ENCODE assay signal across 25 mouse cellular contexts in the genomic region with DNA sequence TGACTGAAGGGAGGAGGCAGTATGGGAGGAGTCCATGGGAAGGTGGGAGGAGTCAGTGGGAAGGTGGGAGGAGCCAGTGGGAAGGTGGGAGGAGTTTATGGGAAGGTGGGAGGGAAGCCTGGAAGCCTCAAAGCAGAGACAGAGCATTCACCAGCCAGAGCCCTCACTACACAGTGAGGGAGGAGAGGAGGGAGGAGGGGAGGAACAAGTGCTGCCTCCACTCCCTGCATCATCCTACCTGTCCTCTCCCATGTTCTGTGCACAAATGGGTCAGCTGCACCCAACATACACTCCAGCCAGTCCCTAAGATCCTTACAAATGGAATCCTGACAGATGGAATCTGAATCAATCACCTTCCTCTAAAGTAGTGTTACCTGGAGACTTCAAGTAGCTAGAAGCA. TPM values are rescaled to one million over a fixed set of nuclear protein-coding genes. Genes with fewer than 3 reads are reported as not detected.
DNase-seq lines count a peak whose midpoint lies in the region; ATAC-seq and TF ChIP-seq lines count a peak whose summit lies in the region.
"Not testable (repeated sequence)": the region's sequence is repeated elsewhere in the genome, so short reads cannot be mapped to it uniquely, and the experiment has no call there.
"Had no signal": no experiment of that assay in that cellular context is flagged by ENCODE, and none has a peak within 500 bp of the region (broad histone marks: within the 10 kb centered on the region; RNA-seq: fewer than 3 reads in every experiment).

No protein-coding gene starts in this region.

- H3K27me3 ChIP-seq in heart, embryonic 15.5 days; hindbrain, postnatal 0 days (ENCODE audit: insufficient read depth, low read length); intestine, embryonic 16.5 days (replicated peaks; ENCODE audit: control insufficient read depth, insufficient read depth, low read length); liver, embryonic 16.5 days (ENCODE audit: control insufficient read depth, insufficient read depth, low read depth, low read length); midbrain, embryonic 11.5 days (ENCODE audit: control insufficient read depth, insufficient read depth, low read length); midbrain, embryonic 16.5 days (ENCODE audit: control insufficient read depth, insufficient read depth, low read depth, low read length): not testable (repeated sequence)

- not testable (repeated sequence) for H3K4me2 ChIP-seq in heart, embryonic 15.5 days; hindbrain, postnatal 0 days (ENCODE audit: low read depth, low read length); intestine, embryonic 16.5 days (ENCODE audit: low read depth, low read length); liver, embryonic 16.5 days (ENCODE audit: low read depth, low read length); midbrain, embryonic 11.5 days; midbrain, embryonic 16.5 days (ENCODE audit: low read length)

- H3K27ac ChIP-seq in heart, embryonic 15.5 days; hindbrain, postnatal 0 days; intestine, embryonic 16.5 days (ENCODE audit: low read length); liver, embryonic 16.5 days (ENCODE audit: low read length); midbrain, embryonic 11.5 days (ENCODE audit: low read depth, low read length); midbrain, embryonic 16.5 days (ENCODE audit: low read length): not testable (repeated sequence)

- DNase-seq in hindbrain, postnatal 0 days (ENCODE audit: low spot score); midbrain, embryonic 11.5 days (ENCODE audit: low spot score, missing footprints): not testable (repeated sequence)

- H3K4me1 ChIP-seq in heart, embryonic 15.5 days (replicated peaks); hindbrain, postnatal 0 days (ENCODE audit: insufficient read depth, low read length); intestine, embryonic 16.5 days (ENCODE audit: control insufficient read depth, insufficient read depth, low read length); liver, embryonic 16.5 days (ENCODE audit: control insufficient read depth, low read depth, low read length); midbrain, embryonic 11.5 days (ENCODE audit: control insufficient read depth, insufficient read depth, low read length); midbrain, embryonic 16.5 days (ENCODE audit: control insufficient read depth, insufficient read depth, low read length): not testable (repeated sequence)

- peak; percentile 32; the same call in 1 of the 2 replicates for ATAC-seq in erythroid progenitor cell, adult 5-6 weeks (replicated peaks; ENCODE audit: low FRiP score, poor library complexity, severe bottlenecking)
- 0 out of 2 replicates have a peak, but pooled peaks have one; percentile 10 for ATAC-seq in heart, embryonic 15.5 days (replicated peaks; ENCODE audit: insufficient number of reproducible peaks, insufficient read depth, low FRiP score, low read depth)
- peak; percentile 36; the same call in 1 of the 2 replicates for ATAC-seq in hindbrain, postnatal 0 days
- 0 out of 2 replicates have a peak, but pooled peaks have one; percentile 36 for ATAC-seq in intestine, embryonic 16.5 days
- 0 out of 2 replicates have a peak, but pooled peaks have one; percentile 26 for ATAC-seq in liver, embryonic 16.5 days (ENCODE audit: low read depth)
- peak; percentile 41; the same call in 1 of the 2 replicates for ATAC-seq in midbrain, embryonic 11.5 days (ENCODE audit: low FRiP score)
- peak; percentile 46 for ATAC-seq in midbrain, embryonic 16.5 days

- not testable (repeated sequence) for H3K4me3 ChIP-seq in heart, embryonic 15.5 days; hindbrain, postnatal 0 days (ENCODE audit: low read length); intestine, embryonic 16.5 days (ENCODE audit: low read length); liver, embryonic 16.5 days (ENCODE audit: low read depth, low read length); midbrain, embryonic 11.5 days (ENCODE audit: low read depth, low read length); midbrain, embryonic 16.5 days (ENCODE audit: low read depth, low read length)

- not testable (repeated sequence) for H3K9ac ChIP-seq in heart, embryonic 15.5 days; hindbrain, postnatal 0 days (replicated peaks; ENCODE audit: low read length); intestine, embryonic 16.5 days (ENCODE audit: low read depth, low read length); liver, embryonic 16.5 days (ENCODE audit: low read depth, low read length); midbrain, embryonic 11.5 days (ENCODE audit: low read length); midbrain, embryonic 16.5 days (ENCODE audit: low read depth, low read length)

- H3K9me3 ChIP-seq in heart, embryonic 15.5 days (replicated peaks); hindbrain, postnatal 0 days (ENCODE audit: low read length); intestine, embryonic 16.5 days (ENCODE audit: control insufficient read depth, low read length); liver, embryonic 16.5 days (replicated peaks; ENCODE audit: control insufficient read depth, low read length): not testable (repeated sequence)
- H3K9me3 ChIP-seq in midbrain, embryonic 11.5 days (ENCODE audit: control insufficient read depth, low read length): peaks cover 13% of the 10 kb centered on the region; the same call in 1 of the 2 replicates
- H3K9me3 ChIP-seq in midbrain, embryonic 16.5 days (replicated peaks; ENCODE audit: control insufficient read depth, low read length, poor library complexity, severe bottlenecking): peaks cover 11% of the 10 kb centered on the region

- not testable (repeated sequence) for TF ChIP-seq CTCF in hindbrain, postnatal 0 days (IDR thresholded peaks at IDR 0.05; ENCODE audit: low read depth)

- H3K36me3 ChIP-seq in heart, embryonic 15.5 days; hindbrain, postnatal 0 days (ENCODE audit: insufficient read depth, low read length); intestine, embryonic 16.5 days (ENCODE audit: control insufficient read depth, insufficient read depth, low read length); liver, embryonic 16.5 days (ENCODE audit: control insufficient read depth, insufficient read depth); midbrain, embryonic 11.5 days (ENCODE audit: control insufficient read depth, insufficient read depth, low read length); midbrain, embryonic 16.5 days (ENCODE audit: control insufficient read depth, insufficient read depth, low read length): not testable (repeated sequence)

RNA-seq across cellular contexts. Expression of a gene that starts 47.7 kb away (rescaled TPM):
- not detected in 2 replicates for total RNA-seq in erythroid progenitor cell, adult 5-6 weeks (2015; ENCODE audit: low replicate concordance)
- not detected in 2 replicates for total RNA-seq in erythroid progenitor cell, adult 5-6 weeks (2017; ENCODE audit: low replicate concordance)
- not detected in 2 replicates for polyA plus RNA-seq in heart, embryonic 15.5 days (2015; fragmentation: Nextera tagmentation; extraction: Ambion mirVana)
- total RNA-seq in hindbrain, postnatal 0 days (2014; rRNA removed): not detected in 2 replicates
- polyA plus RNA-seq in hindbrain, postnatal 0 days (2015; fragmentation: Nextera tagmentation; extraction: Ambion mirVana): not detected in 2 replicates
- not detected in 2 replicates for polyA plus RNA-seq in intestine, embryonic 16.5 days (2015; fragmentation: Nextera tagmentation; extraction: Ambion mirVana)
- polyA plus RNA-seq in liver, embryonic 16.5 days (2015; fragmentation: Nextera tagmentation; extraction: Ambion mirVana): not detected in 2 replicates
- not detected in 2 replicates for polyA plus RNA-seq in midbrain, embryonic 11.5 days (2014; fragmentation: Nextera tagmentation; extraction: Ambion mirVana)
- not detected in 2 replicates for polyA plus RNA-seq in midbrain, embryonic 16.5 days (2015; fragmentation: Nextera tagmentation; extraction: Ambion mirVana)
- total RNA-seq: adrenal gland, adult 18-20 months; adrenal gland, postnatal 10 days; adrenal gland, postnatal 36 days; CH12.LX; G1E; gastrocnemius, adult 18-20 months; gastrocnemius, postnatal 10 days; gastrocnemius, postnatal 36 days; heart, adult 8-10 months; heart, postnatal 10 days; heart, postnatal 36 days had no signal
- polyA plus RNA-seq: embryonic facial prominence, embryonic 11.5 days; embryonic facial prominence, embryonic 14.5 days; forebrain, embryonic 16.5 days; G1E; heart, embryonic 11.5 days; heart, embryonic 14.5 days; hindbrain, embryonic 10.5 days; hindbrain, embryonic 14.5 days had no signal
